Mouse (Mus musculus) pancreas, adult 10 weeks (tissue): ENCODE measurements around the gene Lrfn5. TPM values are rescaled to one million over a fixed set of nuclear protein-coding genes. Genes with fewer than 3 reads are reported as not detected.

Experiments used
- polyA plus RNA-seq: library from polyadenylated mRNA; stranded (reverse); fragments of 350-450 nt; fragmentation: Illumina TruSeq; extraction: RNeasy Lipid Tissue Mini Kit (QIAGEN cat#74804); gene quantifications from one replicate; pipeline ENCODE4 v1.2.3, GENCODE M21; 2015; ENCODE audit warnings: low read depth, low replicate concordance; ENCODE audit not compliant: insufficient read depth

Gene Lrfn5
- polyA plus RNA-seq: not detected

GRCm38 (mm10) chr12:61522829-61523370 is at the start of gene Lrfn5:
Lrfn5 (plus strand) TSS chr12:61523150.

